Mouse (Mus musculus) ES-Bruce4 (cell line): ENCODE data around the gene Gan.

Experiments
- CTCF ChIP-seq: IDR thresholded peaks from one replicate; pipeline ENCODE4 v1.8.1; 2011; ENCODE audit warnings: low read depth, low read length
- POLR2A ChIP-seq: IDR thresholded peaks from one replicate; pipeline ENCODE4 v1.8.1; 2011; ENCODE audit warnings: low read length; ENCODE audit not compliant: insufficient read depth

DNA sequence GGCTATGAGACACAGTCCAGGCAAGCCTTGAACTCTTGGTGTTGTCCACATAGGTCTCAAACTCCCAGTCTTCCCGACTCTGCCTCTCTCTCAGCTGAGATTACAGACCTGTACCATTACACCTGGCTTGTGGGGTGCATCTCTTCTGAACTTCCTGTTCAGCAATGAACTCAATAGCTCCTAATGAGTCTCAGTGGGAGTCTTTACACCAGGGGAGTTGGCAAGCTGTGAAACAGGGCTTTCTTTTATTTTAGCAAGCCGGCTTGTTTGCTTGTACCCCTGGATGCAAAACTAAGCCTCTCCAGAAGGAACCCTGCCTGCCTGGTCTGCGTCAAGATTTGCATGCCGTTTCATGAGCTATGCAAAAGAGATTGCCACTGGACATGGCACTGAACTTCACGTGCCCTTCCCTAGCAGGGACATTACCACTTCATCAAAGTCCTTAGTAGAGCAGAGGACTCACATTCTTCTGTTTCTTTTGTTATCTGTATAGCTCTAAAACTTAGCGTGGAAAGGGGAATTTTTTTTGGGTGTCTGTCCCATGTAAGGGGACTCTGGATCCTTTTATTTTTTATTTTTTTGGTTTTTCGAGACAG is 93.2 kb downstream of the Gan start:
- TF ChIP-seq CTCF (no peak), POLR2A (no peak)
